Mouse (Mus musculus) frontal cortex, postnatal 36 days (tissue): ENCODE measurements around the gene Kif17.

Source experiments
- DNase-seq, 2 experiments: peaks; one replicate each; pipeline ENCODE4 v3.0.0; 2022; ENCODE audit warnings: low spot score in 2 of 2

The Kif17 gene

DNA sequence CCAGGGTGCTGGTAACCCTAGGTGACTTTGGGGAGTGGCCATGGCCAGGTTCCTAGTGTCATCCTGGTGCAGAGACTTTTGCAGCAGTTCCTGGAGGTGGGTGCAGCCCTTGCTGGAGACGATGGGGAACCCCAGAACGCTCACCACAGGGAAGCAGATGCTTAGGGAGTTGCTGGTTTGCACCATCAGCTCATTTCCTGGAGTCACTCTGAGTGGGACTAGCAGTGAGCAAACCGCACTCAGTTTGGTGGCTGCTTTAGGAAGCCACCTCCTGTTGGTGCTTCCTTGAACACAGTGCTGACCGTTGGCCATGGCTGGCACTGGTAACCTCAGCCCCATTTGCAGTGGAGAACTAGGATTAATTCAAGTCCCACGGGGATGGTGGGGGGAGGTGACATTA is 9.2 kb downstream of the Kif17 start:
- DNase-seq, result no peak

DNA sequence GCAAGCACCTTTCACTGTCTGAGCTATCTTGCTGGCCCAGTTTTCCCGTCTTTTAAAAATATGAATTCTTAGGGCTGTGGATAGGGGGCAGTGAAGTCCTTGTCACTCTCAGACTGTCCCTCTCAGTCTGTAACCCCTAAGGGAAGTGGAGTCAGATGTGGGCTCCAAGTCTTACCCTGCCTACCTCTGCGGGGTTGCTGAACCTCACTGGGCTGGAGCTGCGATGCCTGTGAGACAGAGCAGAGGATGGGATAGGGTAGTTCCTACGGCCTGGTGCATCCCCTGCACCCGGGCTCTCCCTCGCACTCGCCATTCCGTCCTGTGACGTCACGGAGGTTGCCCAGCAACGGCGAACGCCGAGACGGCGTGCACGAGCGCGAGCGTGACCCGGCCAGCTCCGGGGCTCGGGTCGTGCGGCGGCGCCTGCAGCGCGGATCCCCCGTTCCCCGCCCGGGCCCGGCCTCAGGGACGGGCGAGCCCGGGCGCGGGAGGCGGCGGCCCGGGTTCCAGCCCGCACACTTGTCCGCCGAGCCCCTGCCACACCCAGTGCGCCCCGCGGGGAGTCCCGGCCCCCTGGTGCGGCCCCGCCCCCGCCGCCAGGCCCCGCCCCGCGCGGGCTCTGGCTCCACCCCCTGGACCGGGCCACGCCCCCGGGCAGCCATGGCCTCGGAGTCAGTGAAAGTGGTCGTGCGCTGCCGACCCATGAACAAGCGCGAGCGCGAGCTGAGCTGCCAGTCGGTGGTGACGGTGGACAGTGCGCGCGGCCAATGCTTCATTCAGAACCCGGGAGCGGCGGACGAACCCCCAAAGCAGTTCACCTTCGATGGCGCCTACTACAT is 11.8 kb downstream of the Kif17 start:
- peak; percentile 93 for DNase-seq

DNA sequence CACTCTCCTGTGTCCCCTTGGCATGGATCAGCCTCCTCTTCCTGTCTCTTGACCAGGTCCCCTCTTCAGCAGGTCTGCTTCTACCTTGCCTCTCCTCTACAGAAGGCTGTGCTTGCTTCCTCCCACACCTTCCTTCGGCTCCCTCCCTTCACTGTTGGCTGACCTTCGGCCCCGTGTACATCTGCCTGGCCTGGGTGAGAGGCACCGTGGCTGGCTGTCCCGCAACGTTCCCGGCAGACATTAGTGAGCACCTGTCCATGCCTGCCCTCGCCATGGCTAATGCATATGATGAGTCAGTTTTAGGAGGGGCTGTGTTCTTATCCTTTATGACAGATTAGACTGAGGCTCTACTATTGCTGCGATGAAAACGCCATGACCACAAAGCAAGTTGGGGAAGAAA is 17.6 kb downstream of the Kif17 start:
- DNase-seq, result no peak

DNA sequence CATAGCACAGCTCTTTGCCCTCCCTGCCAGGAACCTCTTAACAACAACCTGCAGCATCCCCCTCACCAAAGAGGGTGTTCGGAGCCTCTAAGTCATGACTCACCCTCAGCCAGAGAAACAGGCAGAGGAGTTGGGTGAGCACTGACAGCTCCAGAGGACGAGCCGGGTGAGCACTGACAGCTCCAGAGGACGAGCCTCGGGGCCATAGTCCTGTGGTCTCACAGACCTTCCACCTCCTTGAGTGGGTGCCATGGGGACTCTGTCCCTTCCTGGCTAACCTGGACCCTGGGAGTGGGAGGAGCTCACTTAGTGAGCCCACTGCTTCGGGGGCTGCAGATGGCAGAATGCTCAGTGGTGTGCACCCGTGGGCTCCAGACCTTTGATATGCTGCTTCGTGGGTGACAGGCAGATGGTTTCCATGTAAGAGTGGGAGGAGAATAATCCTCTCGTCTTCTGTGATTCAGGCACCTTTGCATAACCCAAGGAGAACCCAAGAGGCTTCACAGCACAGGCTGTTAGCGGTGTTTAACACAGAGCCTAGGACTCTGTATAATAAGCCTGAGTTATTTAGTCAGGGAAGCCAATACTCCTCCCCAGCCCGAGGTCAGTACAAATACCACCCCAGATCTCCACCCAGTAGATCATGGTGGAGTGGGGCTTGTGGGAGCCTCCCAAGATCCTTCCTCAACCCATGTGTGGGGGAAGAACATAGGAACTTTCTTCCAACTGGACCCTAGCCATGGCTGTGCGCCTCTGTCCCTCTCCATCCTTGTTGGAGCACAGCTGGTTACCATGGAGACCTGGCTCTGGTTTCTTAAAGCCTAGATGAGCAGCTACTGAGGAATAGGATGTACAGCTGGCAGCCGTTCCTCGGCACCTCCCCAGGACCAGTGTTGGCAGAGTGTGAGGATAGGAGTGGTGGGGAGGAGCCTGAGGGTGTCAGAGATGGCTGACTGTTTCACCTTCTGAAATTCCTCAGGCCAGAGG is 22.1 kb downstream of the Kif17 start:
- DNase-seq, result peak; percentile 75 to 78

DNA sequence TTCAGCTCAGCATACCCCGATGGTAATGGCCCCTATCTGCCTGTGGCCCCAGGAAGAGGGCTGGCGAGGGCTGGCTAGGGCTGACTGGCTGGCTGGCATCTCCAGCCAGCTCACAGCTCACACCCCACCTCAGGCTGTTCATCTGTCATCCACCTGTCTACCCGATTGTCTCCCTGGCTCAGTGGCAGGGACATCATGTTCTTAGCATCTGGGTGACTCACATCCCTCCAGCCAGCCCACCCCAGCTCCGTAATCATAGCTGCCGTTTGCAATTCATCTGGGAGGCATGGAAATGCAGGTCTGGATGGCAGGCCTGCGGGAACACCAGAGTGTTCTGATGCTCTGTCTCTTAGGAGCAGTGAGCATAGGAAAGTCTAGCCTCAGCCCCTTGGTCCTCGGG is 28.1 kb downstream of the Kif17 start:
- peak in 1 of 2 experiments; percentile 47 for DNase-seq

DNA sequence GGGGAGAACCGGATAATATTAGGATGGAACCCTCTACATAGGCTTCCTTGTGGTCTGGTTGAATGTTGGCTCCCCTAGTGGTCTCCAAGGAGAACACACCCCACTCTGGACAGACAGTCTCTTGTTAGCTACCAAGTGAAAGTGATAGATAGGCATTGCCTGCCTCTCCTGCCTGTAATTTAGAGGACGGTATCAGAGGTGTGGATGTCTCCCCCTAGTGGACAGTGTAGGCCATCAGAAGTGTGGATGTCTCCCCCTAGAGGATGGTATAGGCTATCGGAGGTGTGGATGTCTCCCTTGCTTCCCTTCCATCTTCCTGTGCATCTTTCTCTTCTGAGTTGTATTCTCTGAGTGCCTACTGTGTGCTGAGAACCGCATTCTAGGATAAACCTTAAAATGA is 32.6 kb downstream of the Kif17 start:
- peak; percentile 45 to 71 for DNase-seq

DNA sequence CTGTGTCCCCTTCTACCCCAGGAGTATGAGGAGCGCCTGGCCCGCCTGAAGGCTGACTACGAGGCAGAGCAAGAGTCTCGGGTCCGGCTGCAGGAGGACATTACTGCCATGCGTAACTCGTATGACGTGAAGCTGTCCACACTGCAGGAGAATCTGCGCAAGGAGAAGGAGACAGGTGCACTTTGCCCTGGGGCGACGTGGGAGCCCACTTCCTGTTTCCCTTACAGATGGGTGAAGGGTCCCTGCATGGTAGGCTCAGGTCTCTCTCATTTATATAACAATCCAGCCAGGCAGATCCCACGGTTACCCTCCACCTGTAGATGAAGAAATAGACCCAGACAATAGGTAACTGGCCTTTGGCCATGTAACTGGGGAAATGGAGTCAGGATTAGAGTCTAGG is 36.2 kb downstream of the Kif17 start:
- no peak for DNase-seq

DNA sequence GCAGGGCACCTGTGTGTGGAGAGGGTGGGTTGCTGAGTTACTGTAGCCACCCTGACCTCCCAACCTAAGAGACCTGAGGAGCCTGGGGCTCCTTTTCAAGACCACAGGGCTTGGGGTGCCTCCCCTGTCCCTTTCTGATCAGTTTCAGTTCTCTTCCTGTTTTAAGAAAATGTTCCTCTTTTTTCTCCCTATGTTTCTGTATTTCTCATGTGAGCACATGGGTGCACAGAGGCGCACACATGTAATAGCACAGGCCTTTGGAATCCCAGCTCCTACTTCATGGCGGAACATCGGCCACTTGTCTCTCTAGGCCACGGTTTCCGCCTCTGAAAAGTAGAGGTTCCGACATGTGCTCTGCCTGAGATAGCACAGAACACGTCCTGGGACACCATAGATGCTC is 38.5 kb downstream of the Kif17 start:
- DNase-seq, result no peak

DNA sequence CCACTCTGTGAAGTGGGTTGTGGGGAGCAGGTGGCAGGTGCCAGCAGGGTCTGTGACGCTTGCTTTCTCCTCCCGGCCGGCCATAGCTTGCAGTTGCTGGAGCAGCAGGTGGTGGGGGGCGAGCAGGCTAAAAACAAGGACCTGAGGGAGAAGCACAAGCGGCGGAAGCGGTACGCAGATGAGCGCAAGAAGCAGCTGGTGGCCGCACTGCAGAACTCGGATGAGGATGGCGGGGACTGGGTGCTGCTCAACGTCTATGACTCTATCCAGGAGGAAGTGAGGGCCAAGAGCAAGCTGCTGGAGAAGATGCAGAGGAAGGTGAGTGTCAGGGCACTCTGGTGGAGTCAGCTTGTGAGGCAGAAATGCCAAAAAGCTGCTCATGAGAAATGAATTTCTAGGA is 41.8 kb downstream of the Kif17 start:
- DNase-seq, result no peak

DNA sequence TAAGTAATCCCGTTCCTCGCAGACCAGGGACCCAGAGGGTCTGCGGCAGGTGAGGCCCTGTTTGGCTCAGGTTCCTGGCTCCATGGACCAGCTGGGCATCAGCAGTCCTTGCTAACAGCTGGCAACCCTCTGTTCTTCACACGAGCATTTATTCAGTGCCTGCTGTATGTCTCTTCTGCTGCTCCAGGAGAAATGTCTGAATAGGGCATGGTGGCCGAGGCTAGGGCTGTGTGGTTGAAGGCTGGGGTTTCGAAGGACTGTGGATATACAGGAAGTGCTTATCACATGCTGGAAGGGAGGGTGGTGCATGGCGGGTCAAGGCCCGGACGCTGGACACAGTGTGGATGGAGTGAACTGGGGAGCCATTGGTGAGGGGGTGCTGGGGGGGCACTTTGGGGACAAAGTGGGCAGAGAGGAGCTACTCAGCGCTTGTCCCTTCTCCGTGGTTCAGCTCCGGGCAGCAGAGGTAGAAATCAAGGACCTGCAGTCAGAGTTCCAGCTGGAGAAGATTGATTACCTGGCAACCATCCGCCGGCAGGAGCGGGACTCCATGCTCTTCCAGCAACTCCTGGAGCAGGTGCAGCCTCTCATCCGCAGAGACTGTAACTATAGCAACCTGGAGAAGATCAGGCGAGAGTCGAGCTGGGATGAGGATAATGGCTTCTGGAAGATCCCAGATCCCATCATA is 43.2 kb downstream of the Kif17 start:
- DNase-seq, result no peak

DNA sequence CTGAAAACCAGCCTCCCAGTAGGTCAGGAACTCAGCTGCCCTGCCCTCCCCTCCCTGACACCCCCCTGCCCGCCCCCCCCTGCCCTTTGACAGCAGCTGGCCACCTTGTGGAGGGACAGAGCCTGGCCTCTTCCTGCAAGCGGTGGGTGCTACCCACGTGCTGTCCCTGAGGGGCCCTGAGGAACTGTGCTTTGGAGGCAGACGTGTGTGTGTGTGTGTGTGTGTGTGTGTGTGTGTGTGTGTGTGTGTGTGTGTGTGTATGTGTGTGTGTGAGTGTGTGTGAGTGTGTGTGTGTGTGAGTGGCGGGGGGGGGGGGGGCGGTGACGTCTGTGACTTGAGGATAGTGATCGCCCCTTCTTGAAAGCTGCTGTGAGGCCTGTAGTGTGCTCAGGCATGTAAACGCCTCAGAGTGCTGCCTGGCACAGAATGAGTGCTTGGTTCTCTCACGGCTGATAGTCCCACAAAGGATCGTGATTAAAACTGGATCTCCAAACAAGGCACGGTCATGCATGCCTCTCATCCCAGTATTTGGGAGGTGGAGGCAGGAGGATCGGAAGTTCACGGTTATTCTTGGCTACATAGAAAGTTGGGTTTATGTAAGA is 43.8 kb downstream of the Kif17 start:
- DNase-seq, result no peak

DNA sequence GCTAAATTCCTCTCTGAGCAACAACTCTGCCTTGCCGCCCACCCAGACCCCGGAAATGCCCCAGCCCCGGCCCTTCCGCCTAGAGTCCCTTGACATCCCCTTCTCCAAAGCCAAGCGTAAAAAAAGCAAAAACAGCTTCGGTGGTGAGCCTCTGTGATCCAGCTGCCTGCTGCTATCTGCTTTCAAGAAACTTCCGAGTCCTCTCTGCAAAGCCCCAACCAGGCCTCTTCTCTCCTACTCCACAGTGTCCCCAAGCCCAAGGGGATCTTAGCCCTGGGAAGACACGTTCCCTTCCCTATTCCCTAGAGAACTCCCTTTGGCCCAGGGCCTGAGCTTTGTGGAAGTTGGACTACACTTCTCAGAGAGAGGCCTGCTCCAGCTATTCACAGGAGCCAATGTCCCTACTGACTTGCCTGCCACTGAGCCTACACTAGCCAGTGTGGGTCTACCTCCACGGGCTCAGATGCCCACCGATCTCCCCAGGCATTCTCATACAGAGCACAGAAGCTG is 51.1 kb downstream of the Kif17 start:
- no peak for DNase-seq

DNA sequence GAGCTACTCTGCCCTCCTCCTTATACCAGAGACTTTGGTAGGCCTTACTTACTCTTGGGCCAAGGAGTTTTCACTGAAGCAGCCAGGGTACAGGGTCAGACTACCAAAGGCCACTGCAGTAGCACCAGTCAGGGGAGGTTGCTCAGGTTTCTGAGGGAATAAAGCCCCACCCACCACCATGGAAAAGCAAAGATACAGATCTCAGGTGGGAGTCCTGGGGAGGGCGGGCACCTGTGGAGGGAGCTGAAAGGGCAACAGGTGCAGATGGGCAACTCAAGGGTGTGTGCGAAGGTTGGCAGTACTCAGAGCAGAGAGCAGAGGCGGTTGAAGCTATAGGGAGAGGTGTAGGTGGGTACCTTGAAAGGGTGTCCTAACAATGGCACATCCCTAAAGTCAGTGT is 52.8 kb downstream of the Kif17 start:
- DNase-seq, result no peak

DNA sequence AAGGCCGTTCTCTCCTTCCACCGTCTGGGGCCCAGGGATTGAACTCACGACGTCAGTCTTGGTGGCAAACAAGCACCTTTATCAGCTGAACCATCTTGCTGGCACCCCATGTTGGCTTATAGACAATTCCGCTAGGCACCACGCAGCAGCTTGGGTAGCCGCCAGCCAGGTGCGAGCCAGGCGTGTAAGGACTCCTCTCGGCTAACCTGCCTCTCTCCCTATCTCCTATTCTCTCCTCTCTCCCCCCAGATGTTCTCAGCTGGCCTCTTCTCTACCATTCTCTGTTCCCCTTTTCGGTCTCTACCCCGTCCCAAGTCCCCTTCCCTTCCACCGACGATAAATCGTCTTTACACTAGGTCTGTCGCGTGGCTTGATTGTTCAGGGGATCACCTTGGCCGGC is 53.5 kb downstream of the Kif17 start:
- no peak for DNase-seq

DNA sequence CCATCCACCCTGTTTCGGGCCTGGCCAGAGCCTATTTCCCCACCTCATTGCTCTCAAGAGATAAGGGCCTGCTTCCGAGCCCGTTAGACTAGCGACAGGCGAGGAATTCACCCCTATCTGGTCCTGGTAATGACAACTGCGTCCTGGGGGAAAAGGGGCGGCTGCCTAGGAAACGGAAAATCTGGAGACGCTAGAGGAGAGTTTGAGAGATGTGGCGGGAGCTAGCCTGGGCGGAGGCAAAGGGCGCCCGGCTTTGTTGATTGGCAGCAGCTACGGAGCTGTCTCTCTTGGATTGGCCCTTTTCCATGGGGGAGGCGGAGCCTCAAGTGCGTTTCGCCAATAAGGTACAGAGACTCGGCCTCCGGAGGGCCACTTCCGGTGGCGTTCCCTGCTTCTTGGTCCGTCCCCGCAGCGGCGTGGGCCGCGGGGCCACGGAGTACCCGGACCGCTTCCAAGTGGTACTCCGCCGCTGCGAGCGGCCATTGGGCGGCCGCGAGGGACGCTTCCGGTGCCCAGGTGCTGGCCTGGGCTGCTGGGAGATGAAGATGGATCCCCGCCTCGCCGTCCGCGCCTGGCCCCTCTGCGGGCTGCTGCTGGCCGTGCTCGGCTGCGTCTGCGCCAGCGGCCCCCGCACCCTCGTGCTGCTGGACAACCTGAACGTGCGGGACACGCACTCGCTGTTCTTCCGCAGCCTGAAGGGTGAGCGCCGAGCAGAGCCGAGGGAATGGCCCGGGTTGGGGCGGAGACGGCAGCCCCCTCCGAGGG is 54.3 kb downstream of the Kif17 start, which contains the start of gene Ddost:
Gene Ddost, plus strand, starts transcription at position 391 of the 765 bp plus-strand sequence.
- DNase-seq, result peak; percentile 96 to 99

DNA sequence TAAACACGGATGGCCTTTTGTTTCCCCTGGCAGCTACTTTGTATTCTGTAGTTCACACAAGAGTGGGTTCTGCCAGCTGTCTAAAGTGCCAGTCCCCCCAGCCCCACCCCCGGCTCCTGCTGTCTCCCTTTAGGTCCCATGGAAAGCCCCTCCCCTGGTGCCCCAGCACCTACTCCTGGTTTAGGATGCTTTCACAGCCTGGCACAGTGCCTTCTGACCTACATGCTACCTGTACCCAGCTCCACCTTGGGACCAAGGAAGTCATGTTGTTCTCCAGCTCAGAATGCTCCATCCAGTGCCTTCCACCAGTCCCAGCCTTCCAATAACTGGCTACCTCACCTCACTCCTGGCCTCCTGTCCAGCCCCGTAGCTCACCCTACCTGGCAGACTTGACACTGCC is 56.8 kb downstream of the Kif17 start:
- DNase-seq, result no peak

DNA sequence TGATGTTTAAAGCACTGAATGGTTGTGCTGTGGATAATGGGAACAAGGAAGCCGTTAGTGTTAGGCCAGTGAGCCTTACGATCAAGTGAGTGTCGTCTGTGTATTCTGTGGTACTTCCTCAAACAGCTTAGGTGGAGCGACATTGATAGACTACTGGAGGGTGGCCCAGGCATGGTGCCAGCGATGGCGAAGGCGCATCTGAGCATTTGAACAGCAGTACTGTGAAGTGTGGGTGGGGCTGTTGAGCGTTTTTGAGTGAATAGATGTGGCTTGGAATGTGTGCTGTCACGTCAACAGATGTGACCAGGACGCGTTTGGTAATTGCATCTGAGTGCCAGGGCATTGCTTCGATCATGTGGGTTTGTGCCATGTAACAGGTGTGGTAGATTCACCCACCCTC is 57.5 kb downstream of the Kif17 start:
- DNase-seq, result no peak

DNA sequence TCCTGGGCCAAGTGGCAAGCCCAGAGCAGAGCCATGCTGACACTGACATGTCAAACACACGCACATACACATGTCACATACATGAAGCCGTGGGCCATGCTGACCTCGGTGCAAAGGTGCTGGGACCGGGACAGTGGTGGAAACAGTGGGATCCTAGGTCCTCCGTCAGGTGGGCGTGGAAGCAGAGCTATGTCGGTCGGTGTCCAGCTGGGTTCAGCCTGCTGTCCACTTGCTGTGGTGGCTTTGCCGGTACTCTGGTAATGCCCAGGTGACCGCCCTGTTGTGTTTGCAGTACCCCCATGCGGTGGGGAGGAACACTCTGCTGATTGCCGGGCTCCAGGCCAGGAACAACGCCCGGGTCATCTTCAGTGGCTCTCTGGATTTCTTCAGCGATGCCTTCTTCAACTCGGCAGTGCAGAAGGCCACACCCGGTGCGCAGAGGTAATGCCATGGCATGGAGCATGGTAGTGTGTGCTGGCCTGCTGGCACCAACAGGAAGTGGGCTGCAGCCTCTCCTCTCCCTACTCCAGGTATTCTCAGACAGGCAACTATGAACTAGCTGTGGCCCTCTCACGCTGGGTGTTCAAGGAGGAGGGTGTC is 60.2 kb downstream of the Kif17 start:
- no peak for DNase-seq

DNA sequence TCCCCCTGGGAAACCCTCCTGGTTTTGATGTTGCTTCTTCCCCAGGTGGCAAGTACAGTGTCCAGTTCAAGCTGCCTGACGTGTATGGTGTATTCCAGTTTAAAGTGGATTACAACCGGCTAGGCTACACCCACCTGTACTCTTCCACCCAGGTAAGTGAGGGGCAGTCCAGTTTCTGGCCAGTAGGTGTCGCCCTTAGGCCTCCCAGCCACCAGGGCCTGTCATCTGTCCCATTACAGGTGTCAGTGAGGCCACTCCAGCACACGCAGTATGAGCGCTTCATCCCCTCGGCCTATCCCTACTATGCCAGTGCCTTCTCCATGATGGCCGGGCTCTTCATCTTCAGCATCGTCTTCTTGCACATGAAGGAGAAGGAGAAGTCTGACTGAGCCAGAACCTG is 61.4 kb downstream of the Kif17 start:
- peak in 1 of 2 experiments; percentile 43 for DNase-seq

DNA sequence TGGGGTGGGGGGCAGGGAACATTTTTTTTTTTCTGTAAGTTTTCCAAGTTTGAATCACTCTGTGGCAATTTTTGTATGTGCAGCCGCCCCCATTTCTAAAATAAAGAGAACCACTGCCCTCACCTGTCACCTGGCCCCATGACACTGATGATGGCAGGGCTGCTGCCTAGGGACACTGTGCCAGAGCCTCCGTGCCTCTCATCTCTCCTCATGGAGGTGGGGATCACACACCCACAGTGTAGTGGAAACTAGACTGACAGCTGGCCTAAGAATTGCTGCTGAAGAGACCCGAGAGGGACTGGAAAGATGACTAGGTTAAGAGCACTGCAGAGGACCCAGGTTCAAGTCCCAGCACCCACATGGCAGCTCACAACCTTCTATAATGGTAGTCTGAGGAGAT is 61.9 kb downstream of the Kif17 start:
- no peak for DNase-seq
